Mouse (Mus musculus) Muller cell, postnatal 12 days (primary cell): ENCODE measurements around the gene Smarcc1.

Source experiments
- DNase-seq: peaks from one replicate; pipeline ENCODE4 v3.0.0-alpha.2; 2015; ENCODE audit errors: inconsistent ontology term

Gene Smarcc1

DNA sequence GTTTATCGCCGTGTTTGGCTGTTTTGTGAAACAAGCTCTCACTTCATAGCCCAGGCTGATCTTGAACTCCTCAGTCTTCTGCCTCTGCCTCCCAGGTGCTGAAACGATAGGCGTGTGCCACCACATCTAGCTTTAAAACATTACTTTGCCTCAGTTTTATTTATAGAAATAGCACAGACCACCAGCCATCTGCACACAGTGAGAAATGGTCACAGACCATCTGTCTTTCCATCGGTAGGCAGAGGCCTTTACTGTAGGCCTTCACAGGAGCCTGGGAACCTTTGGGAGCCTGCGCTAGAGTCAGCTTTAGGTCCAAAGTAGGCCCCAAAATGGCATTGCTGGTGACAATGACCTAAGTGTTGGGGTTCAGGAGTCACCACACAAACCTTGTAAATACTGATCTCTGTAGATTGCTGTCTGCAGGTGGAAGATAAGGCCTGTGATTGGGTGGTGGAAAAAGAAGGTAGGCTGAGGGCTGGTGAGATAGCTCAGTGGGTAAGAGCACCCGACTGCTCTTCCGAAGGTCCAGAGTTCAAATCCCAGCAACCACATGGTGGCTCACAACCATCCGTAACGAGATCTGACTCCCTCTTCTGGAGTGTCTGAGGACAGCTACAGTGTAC is 166.7 kb downstream of the Smarcc1 start:
- DNase-seq: no peak

DNA sequence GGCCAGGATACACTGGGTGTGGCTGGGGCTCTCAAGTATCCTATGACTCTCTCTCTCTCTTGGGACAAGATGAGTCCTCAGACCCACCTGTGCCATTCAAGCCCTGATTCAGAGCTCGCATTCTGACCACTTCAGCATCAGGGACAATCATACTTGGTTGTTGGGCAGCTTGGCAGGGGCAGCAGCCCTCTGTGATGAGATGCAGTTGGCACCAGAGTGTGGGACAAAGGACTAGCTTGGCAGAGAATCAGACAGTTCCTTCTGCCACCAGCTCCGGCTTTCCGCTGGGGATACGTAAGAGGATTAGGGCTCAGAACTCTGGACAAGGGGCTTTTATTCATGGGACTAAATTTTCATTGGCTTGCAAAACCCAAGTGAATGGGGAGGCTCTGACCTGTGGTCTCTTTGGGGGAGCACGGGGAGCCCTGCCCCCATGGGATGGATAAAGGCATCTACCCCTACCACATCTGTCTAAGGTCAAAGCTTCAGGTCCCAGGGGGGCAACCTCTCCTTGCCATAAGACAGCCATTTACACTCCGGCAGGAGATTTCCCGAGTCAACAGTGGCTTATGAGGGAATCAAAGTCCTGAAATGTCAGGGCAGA is 169.9 kb downstream of the Smarcc1 start:
- DNase-seq: peak; percentile 62
